ENCODE assay signal across 8 mouse cellular contexts in the genomic region with DNA sequence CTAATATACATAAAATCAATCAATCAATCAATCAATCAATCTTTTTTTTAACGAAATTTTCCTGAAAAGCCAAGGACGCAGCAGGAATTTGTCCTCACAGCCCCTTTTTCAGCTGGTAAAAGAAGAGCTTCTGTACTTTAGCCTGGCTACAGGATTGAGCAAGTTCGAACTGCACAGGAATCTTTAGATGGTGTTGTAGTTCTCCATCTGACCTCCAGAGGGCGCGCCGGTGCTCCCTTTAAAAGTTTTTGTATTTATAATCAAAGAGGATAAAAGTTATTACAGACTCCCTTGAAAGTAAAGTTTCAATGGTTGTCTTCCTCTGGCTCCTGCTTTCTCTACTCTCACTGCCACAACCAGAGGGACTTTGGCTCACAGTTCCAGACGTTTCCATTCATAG. TPM values are rescaled to one million over a fixed set of nuclear protein-coding genes. Genes with fewer than 3 reads are reported as not detected.
DNase-seq lines count a peak whose midpoint lies in the region; ATAC-seq and TF ChIP-seq lines count a peak whose summit lies in the region.

No protein-coding gene starts in this region.

- no peak for TF ChIP-seq POLR2A in liver, adult 2 months (IDR thresholded peaks at IDR 0.05; ENCODE audit: extremely low read depth, insufficient read depth, low read length)
- TF ChIP-seq POLR2A in limb, embryonic 14.5 days (IDR thresholded peaks at IDR 0.05; ENCODE audit: borderline replicate concordance, extremely low read depth, insufficient read depth, insufficient read length): no peak

- peaks cover 19% of the 10 kb centered on the region for H3K4me1 ChIP-seq in liver, adult 2 months (ENCODE audit: control insufficient read depth, insufficient read depth, low read length)
- H3K4me1 ChIP-seq in liver, embryonic 12.5 days: peaks cover 16% of the 10 kb centered on the region
- no peaks in the 10 kb centered on the region for H3K4me1 ChIP-seq in hindbrain, postnatal 0 days (ENCODE audit: insufficient read depth, low read length)
- H3K4me1 ChIP-seq in limb, embryonic 14.5 days (ENCODE audit: control insufficient read depth, insufficient read depth, low read length): no peaks in the 10 kb centered on the region

- no peaks in the 10 kb centered on the region for H3K79me2 ChIP-seq in liver, adult 2 months (ENCODE audit: control insufficient read depth, insufficient read depth, low read length)

- ATAC-seq in liver, embryonic 12.5 days: no peak
- ATAC-seq in hindbrain, postnatal 0 days: no peak
- no peak for ATAC-seq in limb, embryonic 14.5 days (ENCODE audit: low FRiP score, low read depth)
- ATAC-seq in erythroid progenitor cell, adult 5-6 weeks (replicated peaks; ENCODE audit: low FRiP score, poor library complexity, severe bottlenecking): no peak; the same call in 1 of the 2 replicates

- no peak overlapping the region for H3K4me2 ChIP-seq in liver, embryonic 12.5 days
- no peak overlapping the region for H3K4me2 ChIP-seq in hindbrain, postnatal 0 days (ENCODE audit: low read depth, low read length)
- no peak overlapping the region for H3K4me2 ChIP-seq in limb, embryonic 14.5 days (replicated peaks; ENCODE audit: low read depth, low read length, severe bottlenecking)

- no peak overlapping the region for H3K4me3 ChIP-seq in liver, adult 2 months (ENCODE audit: insufficient read depth, low read depth, low read length)
- H3K4me3 ChIP-seq in liver, embryonic 12.5 days: no peak overlapping the region
- no peak overlapping the region for H3K4me3 ChIP-seq in hindbrain, postnatal 0 days (ENCODE audit: low read length)
- H3K4me3 ChIP-seq in limb, embryonic 14.5 days (replicated peaks; ENCODE audit: low read length): no peak overlapping the region

- H3K36me3 ChIP-seq in liver, adult 2 months (ENCODE audit: control insufficient read depth, insufficient read depth, low read length): no peaks in the 10 kb centered on the region
- H3K36me3 ChIP-seq in liver, embryonic 12.5 days: no peaks in the 10 kb centered on the region
- H3K36me3 ChIP-seq in hindbrain, postnatal 0 days (ENCODE audit: insufficient read depth, low read length): no peaks in the 10 kb centered on the region
- no peaks in the 10 kb centered on the region for H3K36me3 ChIP-seq in limb, embryonic 14.5 days (ENCODE audit: control insufficient read depth, insufficient read depth, low read length)

- 6% methylated on average over 7 of the region's 7 CpGs for WGBS in liver, adult 2 months
- 10% methylated on average over 7 of the region's 7 CpGs for WGBS in liver, embryonic 12.5 days (ENCODE audit: insufficient replicate concordance)
- WGBS in hindbrain, postnatal 0 days: 14% methylated on average over 7 of the region's 7 CpGs
- 15% methylated on average over 7 of the region's 7 CpGs for WGBS in limb, embryonic 14.5 days

- peak; percentile 65; the same call in 1 of the 2 replicates for TF ChIP-seq CTCF in liver, adult 2 months (IDR thresholded peaks at IDR 0.05; ENCODE audit: low read depth, low read length)
- peak; percentile 72 for TF ChIP-seq CTCF in hindbrain, postnatal 0 days (IDR thresholded peaks at IDR 0.05; ENCODE audit: low read depth)

- no peak overlapping the region for H3K9ac ChIP-seq in liver, adult 2 months (ENCODE audit: low read depth, low read length)
- no peak overlapping the region for H3K9ac ChIP-seq in liver, embryonic 12.5 days
- no peak overlapping the region for H3K9ac ChIP-seq in hindbrain, postnatal 0 days (replicated peaks; ENCODE audit: low read length)
- H3K9ac ChIP-seq in limb, embryonic 14.5 days (ENCODE audit: low read depth, low read length, severe bottlenecking): no peak overlapping the region

- DNase-seq in liver, adult 2 months (ENCODE audit: extremely low read depth, low read depth, low spot score): peak; percentile 73
- DNase-seq in T-cell, adult 2 months (ENCODE audit: low spot score): peak; percentile 51
- peak; percentile 55 to 60 for DNase-seq in cerebellum, postnatal 14 days
- peak; percentile 70 for DNase-seq in hindbrain, postnatal 0 days (ENCODE audit: low spot score)
- DNase-seq in limb, embryonic 14.5 days (ENCODE audit: low spot score): peak; percentile 77
- peak; percentile 59 to 78 for DNase-seq in right cerebral cortex, postnatal 10 days (ENCODE audit: low spot score in 2 of 2)

- H3K27me3 ChIP-seq in liver, adult 2 months (ENCODE audit: control insufficient read depth, insufficient read depth, low read length): no peaks in the 10 kb centered on the region
- no peaks in the 10 kb centered on the region for H3K27me3 ChIP-seq in liver, embryonic 12.5 days (replicated peaks)
- no peaks in the 10 kb centered on the region for H3K27me3 ChIP-seq in hindbrain, postnatal 0 days (ENCODE audit: insufficient read depth, low read length)
- no peaks in the 10 kb centered on the region for H3K27me3 ChIP-seq in limb, embryonic 14.5 days (ENCODE audit: control insufficient read depth, insufficient read depth, low read length)

- no peak overlapping the region for H3K27ac ChIP-seq in liver, adult 2 months (replicated peaks; ENCODE audit: insufficient read depth, low read depth, low read length)
- no peak overlapping the region for H3K27ac ChIP-seq in liver, embryonic 12.5 days
- H3K27ac ChIP-seq in hindbrain, postnatal 0 days: no peak overlapping the region
- H3K27ac ChIP-seq in limb, embryonic 14.5 days (replicated peaks; ENCODE audit: low read depth, low read length): no peak overlapping the region

- no peaks in the 10 kb centered on the region for H3K9me3 ChIP-seq in liver, embryonic 12.5 days (replicated peaks)
- no peaks in the 10 kb centered on the region for H3K9me3 ChIP-seq in hindbrain, postnatal 0 days (ENCODE audit: low read length)
- H3K9me3 ChIP-seq in limb, embryonic 14.5 days (ENCODE audit: control insufficient read depth, low read length): no peaks in the 10 kb centered on the region

RNA-seq across cellular contexts. Expression of a gene that starts 22.6 kb away (rescaled TPM):
- total RNA-seq in liver, adult 2 months (2014; rRNA removed): 1,543 and 1,850 TPM in 2 replicates
- 1,631 and 1,632 TPM in 2 replicates for polyA plus RNA-seq in liver, adult 2 months (2012; rRNA removed)
- 470 and 475 TPM in 2 replicates for polyA plus RNA-seq in liver, embryonic 12.5 days (2016; fragmentation: Nextera tagmentation; extraction: Ambion mirVana)
- total RNA-seq in hindbrain, postnatal 0 days (2014; rRNA removed): 529 and 602 TPM in 2 replicates
- polyA plus RNA-seq in hindbrain, postnatal 0 days (2015; fragmentation: Nextera tagmentation; extraction: Ambion mirVana): 2,773 and 3,206 TPM in 2 replicates
- polyA plus RNA-seq in limb, embryonic 14.5 days (2012; rRNA removed): 313 and 381 TPM in 2 replicates
- 660 and 749 TPM in 2 replicates for polyA plus RNA-seq in limb, embryonic 14.5 days (2014; fragmentation: Nextera tagmentation; extraction: Ambion mirVana)
- 40.7 and 50.5 TPM in 2 replicates for total RNA-seq in erythroid progenitor cell, adult 5-6 weeks (2015; ENCODE audit: low replicate concordance)
- total RNA-seq in erythroid progenitor cell, adult 5-6 weeks (2017; ENCODE audit: low replicate concordance): 28.7 and 46.7 TPM in 2 replicates

RNA-seq across cellular contexts. Expression of a gene that starts 22.7 kb away (rescaled TPM):
- 1.3 and 1.4 TPM in 2 replicates for total RNA-seq in liver, adult 2 months (2014; rRNA removed)
- polyA plus RNA-seq in liver, adult 2 months (2012; rRNA removed): 0.61 and 0.65 TPM in 2 replicates
- polyA plus RNA-seq in liver, embryonic 12.5 days (2016; fragmentation: Nextera tagmentation; extraction: Ambion mirVana): 12.8 and 14.3 TPM in 2 replicates
- total RNA-seq in hindbrain, postnatal 0 days (2014; rRNA removed): 2.2 and 2.5 TPM in 2 replicates
- polyA plus RNA-seq in hindbrain, postnatal 0 days (2015; fragmentation: Nextera tagmentation; extraction: Ambion mirVana): 10.7 and 15.2 TPM in 2 replicates
- 6.4 and 11.4 TPM in 2 replicates for polyA plus RNA-seq in limb, embryonic 14.5 days (2012; rRNA removed)
- 19.8 and 20.9 TPM in 2 replicates for polyA plus RNA-seq in limb, embryonic 14.5 days (2014; fragmentation: Nextera tagmentation; extraction: Ambion mirVana)
- 17.3 TPM in 1 of 2 replicates, not detected in the other for total RNA-seq in erythroid progenitor cell, adult 5-6 weeks (2015; ENCODE audit: low replicate concordance)
- total RNA-seq in erythroid progenitor cell, adult 5-6 weeks (2017; ENCODE audit: low replicate concordance): not detected in 2 replicates

RNA-seq across cellular contexts. Expression of a gene that starts 24.5 kb away (rescaled TPM):
- 64.9 and 96.5 TPM in 2 replicates for total RNA-seq in liver, adult 2 months (2014; rRNA removed)
- 172 and 299 TPM in 2 replicates for polyA plus RNA-seq in liver, adult 2 months (2012; rRNA removed)
- polyA plus RNA-seq in liver, embryonic 12.5 days (2016; fragmentation: Nextera tagmentation; extraction: Ambion mirVana): 37.0 and 37.6 TPM in 2 replicates
- total RNA-seq in hindbrain, postnatal 0 days (2014; rRNA removed): 2.9 and 3.8 TPM in 2 replicates
- polyA plus RNA-seq in hindbrain, postnatal 0 days (2015; fragmentation: Nextera tagmentation; extraction: Ambion mirVana): 9.1 and 9.4 TPM in 2 replicates
- polyA plus RNA-seq in limb, embryonic 14.5 days (2012; rRNA removed): 6.2 and 9.7 TPM in 2 replicates
- 7.1 and 9.7 TPM in 2 replicates for polyA plus RNA-seq in limb, embryonic 14.5 days (2014; fragmentation: Nextera tagmentation; extraction: Ambion mirVana)
- 3.2 TPM in 1 of 2 replicates, not detected in the other for total RNA-seq in erythroid progenitor cell, adult 5-6 weeks (2015; ENCODE audit: low replicate concordance)
- total RNA-seq in erythroid progenitor cell, adult 5-6 weeks (2017; ENCODE audit: low replicate concordance): not detected in 2 replicates
